Mouse (Mus musculus): ENCODE data around the gene Hoxc10. TPM values are rescaled to one million over a fixed set of nuclear protein-coding genes. Genes with fewer than 3 reads are reported as not detected.

The Hoxc10 gene
- polyA plus RNA-seq, 1 experiment from 2014 or later = 1.3 TPM

GRCm38 (mm10) chr15:102992206-102992605 lies 25.6 kb downstream of the Hoxc10 start:
- Histone ChIP-seq H3K9ac (ENCODE audit: low read depth, low read length) (peak overlapping the region; percentile 12), H3K27ac (ENCODE audit: low read length) (no peak overlapping the region), H3K4me3 (ENCODE audit: low read length) (peak overlapping the region; percentile 48), H3K27me3 (replicated peaks; ENCODE audit: control insufficient read depth, insufficient read depth, low read length) (peaks cover 78% of the 10 kb centered on the region), H3K4me1 (ENCODE audit: control insufficient read depth, insufficient read depth, low read length) (no peaks in the 10 kb centered on the region; the same call in 1 of the 2 replicates), H3K4me2 (ENCODE audit: low read depth, low read length) (peak overlapping the region; percentile 39), H3K9me3 (ENCODE audit: control insufficient read depth, low read length) (no peaks in the 10 kb centered on the region), H3K36me3 (ENCODE audit: control insufficient read depth, insufficient read depth, low read length) (no peaks in the 10 kb centered on the region)
- no peak for ATAC-seq
- WGBS = 7% methylated on average over 11 of the region's 11 CpGs

- WGBS = 15% methylated on average over 3 of the region's 3 CpGs
These were observed 26.3 kb downstream of the Hoxc10 start for GRCm38 (mm10) chr15:102992863-102993262.

GRCm38 (mm10) chr15:102996548-102996947 lies 30.0 kb downstream of the Hoxc10 start:
- Histone ChIP-seq H3K9me3 (ENCODE audit: control insufficient read depth, low read length) (no peaks in the 10 kb centered on the region), H3K4me2 (ENCODE audit: low read depth, low read length) (peak overlapping the region; percentile 22), H3K27me3 (replicated peaks; ENCODE audit: control insufficient read depth, insufficient read depth, low read length) (peaks cover 81% of the 10 kb centered on the region), H3K27ac (ENCODE audit: low read length) (no peak overlapping the region), H3K36me3 (ENCODE audit: control insufficient read depth, insufficient read depth, low read length) (no peaks in the 10 kb centered on the region), H3K4me1 (ENCODE audit: control insufficient read depth, insufficient read depth, low read length) (peaks cover 8% of the 10 kb centered on the region; the same call in 1 of the 2 replicates), H3K4me3 (ENCODE audit: low read length) (no peak overlapping the region), H3K9ac (ENCODE audit: low read depth, low read length) (no peak overlapping the region)
- ATAC-seq = no peak
- 8% methylated on average over 9 of the region's 9 CpGs for WGBS

More at GRCm38 (mm10) chr15:102992863-102993262, 26.3 kb downstream of the Hoxc10 start:
- no peaks in the 10 kb centered on the region for H3K36me3 ChIP-seq (ENCODE audit: control insufficient read depth, insufficient read depth, low read length)
- no peaks in the 10 kb centered on the region for H3K4me1 ChIP-seq (ENCODE audit: control insufficient read depth, insufficient read depth, low read length)
- H3K27me3 ChIP-seq (replicated peaks; ENCODE audit: control insufficient read depth, insufficient read depth, low read length) = peaks cover 79% of the 10 kb centered on the region
- no peak for ATAC-seq
- no peak overlapping the region for H3K27ac ChIP-seq (ENCODE audit: low read length)
- H3K4me3 ChIP-seq (ENCODE audit: low read length) = peak overlapping the region; percentile 48; the same call in 1 of the 2 replicates
- H3K9me3 ChIP-seq (ENCODE audit: control insufficient read depth, low read length) = no peaks in the 10 kb centered on the region
- no peak overlapping the region for H3K9ac ChIP-seq (ENCODE audit: low read depth, low read length)
- H3K4me2 ChIP-seq (ENCODE audit: low read depth, low read length) = no peak overlapping the region

- peak overlapping the region; percentile 49 for H3K4me3 ChIP-seq (ENCODE audit: low read length)
- H3K4me2 ChIP-seq (ENCODE audit: low read depth, low read length) = peak overlapping the region; percentile 41; the same call in 1 of the 2 replicates
- no peaks in the 10 kb centered on the region for H3K36me3 ChIP-seq (ENCODE audit: control insufficient read depth, insufficient read depth, low read length)
- peak overlapping the region; percentile 43; the same call in 1 of the 2 replicates for H3K9ac ChIP-seq (ENCODE audit: low read depth, low read length)
- H3K4me1 ChIP-seq (ENCODE audit: control insufficient read depth, insufficient read depth, low read length) = peaks cover 8% of the 10 kb centered on the region; the same call in 1 of the 2 replicates
- no peak for ATAC-seq
- peaks cover 79% of the 10 kb centered on the region for H3K27me3 ChIP-seq (replicated peaks; ENCODE audit: control insufficient read depth, insufficient read depth, low read length)
- H3K27ac ChIP-seq (ENCODE audit: low read length) = peak overlapping the region; percentile 78
- whole genome bisulfite sequencing = 7% methylated on average over 3 of the region's 3 CpGs
- no peaks in the 10 kb centered on the region for H3K9me3 ChIP-seq (ENCODE audit: control insufficient read depth, low read length)
These were observed 30.8 kb downstream of the Hoxc10 start for GRCm38 (mm10) chr15:102997431-102997830.

- peak within 1 kb of the TSS; percentile 72 for H3K4me2 ChIP-seq (ENCODE audit: low read depth, low read length)
- H3K27me3 ChIP-seq (replicated peaks; ENCODE audit: control insufficient read depth, insufficient read depth, low read length) = peaks cover 79% of the 10 kb centered on the region
- H3K9me3 ChIP-seq (ENCODE audit: control insufficient read depth, low read length) = no peaks in the 10 kb centered on the region
- H3K9ac ChIP-seq (ENCODE audit: low read depth, low read length) = peak within 1 kb of the TSS; percentile 72
- no peaks in the 10 kb centered on the region for H3K36me3 ChIP-seq (ENCODE audit: control insufficient read depth, insufficient read depth, low read length)
- H3K27ac ChIP-seq (ENCODE audit: low read length) = peak within 1 kb of the TSS; percentile 78
- ATAC-seq = peak; percentile 43; the same call in 1 of the 2 replicates
- peak within 1 kb of the TSS; percentile 49 for H3K4me3 ChIP-seq (ENCODE audit: low read length)
- H3K4me1 ChIP-seq (ENCODE audit: control insufficient read depth, insufficient read depth, low read length) = peaks cover 8% of the 10 kb centered on the region; the same call in 1 of the 2 replicates
- WGBS = 2% methylated on average over 19 of the region's 19 CpGs
These were observed 31.4 kb downstream of the Hoxc10 start, which contains the start of gene Hoxc6 for GRCm38 (mm10) chr15:102997939-102998355. Hoxc6 (plus strand) TSS chr15:102998257.

GRCm38 (mm10) chr15:102998608-102999182 lies 32.1 kb downstream of the Hoxc10 start:
- Histone ChIP-seq H3K4me3 (ENCODE audit: low read length) (peak overlapping the region; percentile 49), H3K9ac (ENCODE audit: low read depth, low read length) (peak overlapping the region; percentile 72), H3K27me3 (replicated peaks; ENCODE audit: control insufficient read depth, insufficient read depth, low read length) (peaks cover 83% of the 10 kb centered on the region), H3K27ac (ENCODE audit: low read length) (peak overlapping the region; percentile 78), H3K4me2 (ENCODE audit: low read depth, low read length) (peak overlapping the region; percentile 72), H3K36me3 (ENCODE audit: control insufficient read depth, insufficient read depth, low read length) (no peaks in the 10 kb centered on the region), H3K4me1 (ENCODE audit: control insufficient read depth, insufficient read depth, low read length) (peaks cover 8% of the 10 kb centered on the region; the same call in 1 of the 2 replicates), H3K9me3 (ENCODE audit: control insufficient read depth, low read length) (no peaks in the 10 kb centered on the region)
- peak; percentile 36 for ATAC-seq
- WGBS = 1% methylated on average over 19 of the region's 19 CpGs

- 1% methylated on average over 33 of the region's 33 CpGs for WGBS
- no peaks in the 10 kb centered on the region for H3K9me3 ChIP-seq (ENCODE audit: control insufficient read depth, low read length)
- peak overlapping the region; percentile 49 for H3K4me3 ChIP-seq (ENCODE audit: low read length)
- H3K9ac ChIP-seq (ENCODE audit: low read depth, low read length) = peak overlapping the region; percentile 72
- peak; percentile 76 for ATAC-seq
- no peaks in the 10 kb centered on the region for H3K36me3 ChIP-seq (ENCODE audit: control insufficient read depth, insufficient read depth, low read length)
- H3K27me3 ChIP-seq (replicated peaks; ENCODE audit: control insufficient read depth, insufficient read depth, low read length) = peaks cover 88% of the 10 kb centered on the region
- peak overlapping the region; percentile 78 for H3K27ac ChIP-seq (ENCODE audit: low read length)
- H3K4me1 ChIP-seq (ENCODE audit: control insufficient read depth, insufficient read depth, low read length) = peaks cover 8% of the 10 kb centered on the region; the same call in 1 of the 2 replicates
- H3K4me2 ChIP-seq (ENCODE audit: low read depth, low read length) = peak overlapping the region; percentile 72
These were observed 32.7 kb downstream of the Hoxc10 start for GRCm38 (mm10) chr15:102999183-102999831.

- H3K36me3 ChIP-seq (ENCODE audit: control insufficient read depth, insufficient read depth, low read length) = no peaks in the 10 kb centered on the region
- peak; percentile 16 for ATAC-seq
- H3K27me3 ChIP-seq (replicated peaks; ENCODE audit: control insufficient read depth, insufficient read depth, low read length) = peaks cover 88% of the 10 kb centered on the region
- peak overlapping the region; percentile 49 for H3K4me3 ChIP-seq (ENCODE audit: low read length)
- H3K4me2 ChIP-seq (ENCODE audit: low read depth, low read length) = peak overlapping the region; percentile 72
- H3K9ac ChIP-seq (ENCODE audit: low read depth, low read length) = peak overlapping the region; percentile 72
- peak overlapping the region; percentile 78 for H3K27ac ChIP-seq (ENCODE audit: low read length)
- H3K9me3 ChIP-seq (ENCODE audit: control insufficient read depth, low read length) = no peaks in the 10 kb centered on the region
- H3K4me1 ChIP-seq (ENCODE audit: control insufficient read depth, insufficient read depth, low read length) = peaks cover 8% of the 10 kb centered on the region; the same call in 1 of the 2 replicates
- 7% methylated on average over 11 of the region's 11 CpGs for WGBS
These were observed 33.4 kb downstream of the Hoxc10 start for GRCm38 (mm10) chr15:102999955-103000354.

GRCm38 (mm10) chr15:103000501-103000901 lies 33.9 kb downstream of the Hoxc10 start:
- WGBS = 5% methylated on average over 24 of the region's 24 CpGs
- peak overlapping the region; percentile 72 for H3K4me2 ChIP-seq (ENCODE audit: low read depth, low read length)
- no peak for ATAC-seq
- H3K4me3 ChIP-seq (ENCODE audit: low read length) = peak overlapping the region; percentile 49
- H3K9ac ChIP-seq (ENCODE audit: low read depth, low read length) = peak overlapping the region; percentile 72
- peak overlapping the region; percentile 78 for H3K27ac ChIP-seq (ENCODE audit: low read length)
- H3K36me3 ChIP-seq (ENCODE audit: control insufficient read depth, insufficient read depth, low read length) = no peaks in the 10 kb centered on the region
- peaks cover 8% of the 10 kb centered on the region; the same call in 1 of the 2 replicates for H3K4me1 ChIP-seq (ENCODE audit: control insufficient read depth, insufficient read depth, low read length)
- H3K27me3 ChIP-seq (replicated peaks; ENCODE audit: control insufficient read depth, insufficient read depth, low read length) = peaks cover 88% of the 10 kb centered on the region
- H3K9me3 ChIP-seq (ENCODE audit: control insufficient read depth, low read length) = no peaks in the 10 kb centered on the region
